ENCODE assay signal across 13 mouse cellular contexts in genomic region chr7:44605436-44605835, GRCm38 (mm10). TPM values are rescaled to one million over a fixed set of nuclear protein-coding genes. Genes with fewer than 3 reads are reported as not detected.
"Had no signal": no experiment of that assay in that cellular context is flagged by ENCODE, and none has a peak within 500 bp of the region (broad histone marks: within the 10 kb centered on the region; RNA-seq: fewer than 3 reads in every experiment).

No protein-coding gene starts in this region.

- DNase-seq: left cerebral cortex, postnatal 4 days; retina, postnatal 1 day; right cerebral cortex, postnatal 4 days; thymus, adult 2 months; thymus, postnatal 25 days had no signal

- H3K27ac ChIP-seq: kidney, postnatal 0 days; limb, embryonic 13.5 days; liver, embryonic 14.5 days; midbrain, embryonic 12.5 days; neural tube, embryonic 12.5 days; stomach, embryonic 15.5 days had no signal

- H3K9ac ChIP-seq: limb, embryonic 13.5 days; liver, embryonic 14.5 days; midbrain, embryonic 12.5 days; neural tube, embryonic 12.5 days; stomach, embryonic 15.5 days had no signal

- H3K4me3 ChIP-seq: midbrain, embryonic 12.5 days; myocyte; neural tube, embryonic 12.5 days; stomach, embryonic 15.5 days had no signal

- H3K9me3 ChIP-seq: limb, embryonic 13.5 days; neural tube, embryonic 12.5 days; stomach, embryonic 15.5 days had no signal

- H3K36me3 ChIP-seq: limb, embryonic 13.5 days; midbrain, embryonic 12.5 days; neural tube, embryonic 12.5 days; stomach, embryonic 15.5 days had no signal

RNA-seq across cellular contexts. Expression of gene Napsa, which starts 33.3 kb away (rescaled TPM):
- total RNA-seq: layer of hippocampus, adult 18-20 months had no signal
- polyA plus RNA-seq: myocyte had no signal
